Mouse (Mus musculus) stomach, postnatal 0 days (tissue): ENCODE measurements around the gene Thoc7. TPM values are rescaled to one million over a fixed set of nuclear protein-coding genes. Genes with fewer than 3 reads are reported as not detected.
A peak's percentile ranks its signal among the peaks of the same experiment; 100 is the strongest.

ENCODE experiments used
- ATAC-seq: fragments of 200-750 bp; cut with Nextera tagmentation; 2 replicates; pipeline ENCODE4 v1.8.0; 2017; ENCODE audit not compliant: low FRiP score, low TSS enrichment
- DNase-seq: peaks from one replicate; pipeline ENCODE4 v3.0.0-alpha.2; 2016; ENCODE audit warnings: low spot score
- H3K27ac ChIP-seq: fragments of 300-500 bp; sonication (generic); replicated peaks from 2 replicates; pipeline ENCODE4 v1.5.1; 2014; ENCODE audit warnings: mild to moderate bottlenecking, control low read depth
- H3K27me3 ChIP-seq: fragments of 300-500 bp; sonication (generic); 2 replicates; pipeline ENCODE4 v1.6.1; 2014; ENCODE audit warnings: low read length; ENCODE audit not compliant: control insufficient read depth, insufficient read depth
- H3K36me3 ChIP-seq: fragments of 300-500 bp; sonication (generic); 2 replicates; pipeline ENCODE4 v1.6.1; 2014; ENCODE audit warnings: low read length, mixed read lengths; ENCODE audit not compliant: control insufficient read depth, insufficient read depth
- H3K4me1 ChIP-seq: fragments of 300-500 bp; sonication (generic); replicated peaks from 2 replicates; pipeline ENCODE4 v1.6.1; 2014; ENCODE audit warnings: antibody characterized with exemption; ENCODE audit not compliant: control insufficient read depth, insufficient read depth
- H3K4me2 ChIP-seq: fragments of 300-500 bp; sonication (generic); replicated peaks from 2 replicates; pipeline ENCODE4 v1.6.1; 2014; ENCODE audit warnings: low read depth, mild to moderate bottlenecking, control low read depth, moderate library complexity
- H3K4me3 ChIP-seq: fragments of 300-500 bp; sonication (generic); 2 replicates; pipeline ENCODE4 v1.5.1; 2014; ENCODE audit warnings: low read depth, low read length, control low read depth
- H3K9ac ChIP-seq: fragments of 300-500 bp; sonication (generic); 2 replicates; pipeline ENCODE4 v1.6.1; 2014; ENCODE audit warnings: mild to moderate bottlenecking, low read length, control low read depth, mixed read lengths
- H3K9me3 ChIP-seq: fragments of 300-500 bp; sonication (generic); 2 replicates; pipeline ENCODE4 v1.6.1; 2016; ENCODE audit warnings: low read length; ENCODE audit not compliant: control insufficient read depth
- CTCF ChIP-seq: IDR thresholded peaks from 2 replicates; pipeline ENCODE4 v1.5.1; 2016; ENCODE audit warnings: antibody characterized with exemption, low read depth, mild to moderate bottlenecking, moderate library complexity
- EP300 ChIP-seq: optimal IDR thresholded peaks from 2 replicates; pipeline ENCODE3; 2016; ENCODE audit warnings: antibody characterized with exemption
- WGBS: fragments of 180-500 bp; shearing (Covaris S2); extraction: QIAGEN DNeasy Blood & Tissue Kit; methylation state at CpG from one replicate; pipeline ENCODE4 v1.1.7; 2014; 5-methylcytosine and 5-hydroxymethylcytosine counted together
- polyA plus RNA-seq: library from polyadenylated mRNA; unstranded; fragments of >200 nt; fragmentation: Nextera tagmentation; extraction: Ambion mirVana; gene quantifications from 2 replicates; pipeline ENCODE4 v1.2.1, GENCODE M21; 2015

The Thoc7 gene
- polyA plus RNA-seq = 130 and 138 TPM in 2 replicates

- peak within 1 kb of the TSS; percentile 97 for H3K27ac ChIP-seq
- H3K27me3 ChIP-seq = no peaks in the 10 kb centered on the region
- H3K4me2 ChIP-seq = peak within 1 kb of the TSS; percentile 71
- H3K9me3 ChIP-seq = no peaks in the 10 kb centered on the region
- 3% methylated on average over 44 of the region's 56 CpGs for WGBS
- no peaks in the 10 kb centered on the region; the same call in 1 of the 2 replicates for H3K4me1 ChIP-seq
- H3K4me3 ChIP-seq = peak within 1 kb of the TSS; percentile 95
- ATAC-seq (peak; percentile 83), DNase-seq (peak; percentile 67)
- TF ChIP-seq CTCF (no peak), EP300 (no peak)
- peak within 1 kb of the TSS; percentile 98 for H3K9ac ChIP-seq
- no peaks in the 10 kb centered on the region for H3K36me3 ChIP-seq
Measured at GRCm38 (mm10) chr14:13961401-13962112, at the start of gene Thoc7, which contains the start of gene Atxn7. Thoc7 (minus strand) TSS chr14:13961852. Atxn7 (plus strand) TSS chr14:13961440.

- H3K9me3 ChIP-seq = no peaks in the 10 kb centered on the region
- H3K4me1 ChIP-seq = 0 out of 2 replicates have a peak, but pooled peaks cover 3% of the 10 kb centered on the region
- TF ChIP-seq CTCF (no peak), EP300 (no peak)
- DNase-seq = peak; percentile 42
- 54% methylated on average over 6 of the region's 6 CpGs for WGBS
- H3K36me3 ChIP-seq = no peaks in the 10 kb centered on the region
- no peak overlapping the region for H3K9ac ChIP-seq
- ATAC-seq = peak; percentile 24; the same call in 1 of the 2 replicates
- no peaks in the 10 kb centered on the region for H3K27me3 ChIP-seq
- no peak overlapping the region for H3K4me2 ChIP-seq
- H3K27ac ChIP-seq = no peak overlapping the region
- no peak overlapping the region for H3K4me3 ChIP-seq
Measured at GRCm38 (mm10) chr14:14009712-14010111, 48.1 kb upstream of the Thoc7 start.

GRCm38 (mm10) chr14:14002771-14003170 is 41.1 kb upstream of the Thoc7 start:
- no peaks in the 10 kb centered on the region for H3K9me3 ChIP-seq
- no peak overlapping the region for H3K4me3 ChIP-seq
- TF ChIP-seq EP300 = no peak
- TF ChIP-seq CTCF = no peak
- 92% methylated on average over 7 of the region's 7 CpGs for WGBS
- H3K27ac ChIP-seq = no peak overlapping the region
- ATAC-seq = no peak
- no peak for DNase-seq
- H3K36me3 ChIP-seq = no peaks in the 10 kb centered on the region
- H3K4me2 ChIP-seq = no peak overlapping the region
- no peaks in the 10 kb centered on the region for H3K4me1 ChIP-seq
- H3K9ac ChIP-seq = no peak overlapping the region
- no peaks in the 10 kb centered on the region for H3K27me3 ChIP-seq

- 29% methylated on average over 9 of the region's 9 CpGs for WGBS
- TF ChIP-seq EP300 = no peak
- TF ChIP-seq CTCF = peak; percentile 62
- no peaks in the 10 kb centered on the region for H3K27me3 ChIP-seq
- DNase-seq = peak; percentile 37
- no peak overlapping the region for H3K9ac ChIP-seq
- H3K4me2 ChIP-seq = no peak overlapping the region
- H3K27ac ChIP-seq = no peak overlapping the region; the same call in 1 of the 2 replicates
- no peaks in the 10 kb centered on the region for H3K4me1 ChIP-seq
- ATAC-seq = peak; percentile 82
- no peaks in the 10 kb centered on the region for H3K9me3 ChIP-seq
- no peak overlapping the region for H3K4me3 ChIP-seq
- no peaks in the 10 kb centered on the region for H3K36me3 ChIP-seq
Measured at GRCm38 (mm10) chr14:13995206-13996097, 33.8 kb upstream of the Thoc7 start.

GRCm38 (mm10) chr14:13990741-13991140 is 29.1 kb upstream of the Thoc7 start:
- TF ChIP-seq CTCF (no peak), EP300 (no peak)
- Histone ChIP-seq H3K27ac (no peak overlapping the region), H3K27me3 (no peaks in the 10 kb centered on the region), H3K9ac (no peak overlapping the region), H3K4me1 (no peaks in the 10 kb centered on the region), H3K4me3 (no peak overlapping the region), H3K36me3 (no peaks in the 10 kb centered on the region), H3K9me3 (no peaks in the 10 kb centered on the region), H3K4me2 (no peak overlapping the region)
- no peak for DNase-seq
- WGBS = 71% methylated on average over 3 of the region's 3 CpGs
- ATAC-seq = no peak
